Mouse (Mus musculus) frontal cortex, postnatal 14 days (tissue): ENCODE results near the gene Got2.

Experiments
- DNase-seq, 2 experiments: peaks; one replicate each; pipeline ENCODE4 v3.0.0; 2022; ENCODE audit warnings: low spot score in 2 of 2

Gene Got2

GRCm38 (mm10) chr8:95821266-95821665, 67.1 kb downstream of the Got2 start:
- no peak for DNase-seq

- DNase-seq, result no peak
Measured at GRCm38 (mm10) chr8:95818211-95818610, 70.1 kb downstream of the Got2 start.

- no peak for DNase-seq
Measured at GRCm38 (mm10) chr8:95817597-95817996, 70.8 kb downstream of the Got2 start.

GRCm38 (mm10) chr8:95816044-95816708, 72.2 kb downstream of the Got2 start:
- no peak for DNase-seq
